ENCODE assay signal across 23 mouse cellular contexts in the genomic region with DNA sequence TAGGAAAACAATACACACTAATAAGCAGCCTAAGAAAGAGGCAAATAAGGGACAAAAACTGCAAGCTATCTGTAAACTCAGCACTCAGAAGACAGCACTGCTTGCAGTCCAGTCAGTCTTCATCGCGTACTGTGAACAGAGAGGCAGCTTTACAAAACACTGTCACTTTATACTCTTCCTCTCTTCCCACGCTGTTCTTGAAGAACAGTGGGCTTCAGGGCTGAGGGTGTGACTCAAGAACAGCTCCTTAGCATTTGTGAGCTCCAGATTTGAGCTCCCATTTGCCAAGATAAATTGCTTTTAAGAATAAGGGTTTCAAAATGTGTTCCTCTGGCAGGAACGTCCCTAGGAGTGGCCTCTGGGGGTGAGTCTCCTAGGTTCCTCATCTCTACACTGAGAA. TPM values are rescaled to one million over a fixed set of nuclear protein-coding genes. Genes with fewer than 3 reads are reported as not detected.
DNase-seq lines count a peak whose midpoint lies in the region; ATAC-seq lines count a peak whose summit lies in the region.
"Had no signal": no experiment of that assay in that cellular context is flagged by ENCODE, and none has a peak within 500 bp of the region (broad histone marks: within the 10 kb centered on the region; RNA-seq: fewer than 3 reads in every experiment).

No protein-coding gene starts in this region.

- DNase-seq in frontal cortex, postnatal 10 days (ENCODE audit: low spot score in 2 of 2), result no peak
- peak; percentile 79 for DNase-seq in heart, adult 11 months
- DNase-seq in heart, postnatal 14 days, result no peak
- DNase-seq in layer of hippocampus, adult 18-20 months (ENCODE audit: low spot score in 2 of 2), result peak; percentile 6 to 36
- no peak for DNase-seq in layer of hippocampus, adult 9-11 months
- peak; percentile 32 for DNase-seq in right cerebral cortex, adult 18-20 months
- no peak for DNase-seq in right cerebral cortex, postnatal 25 days
- DNase-seq: adrenal gland, adult 8-10 months; adrenal gland, postnatal 14 days; adrenal gland, postnatal 36 days; B cell, adult 2 months; cerebellum, adult 11 months; cerebellum, adult 18-20 months; cerebellum, adult 8-10 months; cerebellum, adult 9-11 months; cerebellum, postnatal 14 days; cerebellum, postnatal 36 days; embryo, embryonic 11 days had no signal

- intact Hi-C loops in heart, postnatal 14 days (cut with DNase I), result no loop called here

- peak; percentile 76 for ATAC-seq in frontal cortex, adult (ENCODE audit: low TSS enrichment)
- ATAC-seq: activated CD4-positive, CD25-positive, alpha-beta regulatory T cell, adult 4 months; CD4-positive, CD25-positive, alpha-beta regulatory T cell, adult 4 months; forebrain, embryonic 14.5 days; Patski had no signal

RNA-seq across cellular contexts. Expression of a gene that starts 33.0 kb away (rescaled TPM):
- 10 to 100 TPM; 25.4 to 26.4 TPM for total RNA-seq in heart, postnatal 14 days (2021)
- 10 to 100 TPM; 44.9 to 45.8 TPM for total RNA-seq in layer of hippocampus, adult 18-20 months (2021)

Comparison
In these comparisons a context has a peak if more than half of its experiments do, and no peak if none do; other contexts are left out.
1. DNase-seq: peak in heart, adult 11 months (single experiment), layer of hippocampus, adult 18-20 months (2 of 2) and right cerebral cortex, adult 18-20 months (single experiment); none in frontal cortex, postnatal 10 days (0 of 2), heart, postnatal 14 days (0 of 2), layer of hippocampus, adult 9-11 months (single experiment) and right cerebral cortex, postnatal 25 days (single experiment).